Mouse (Mus musculus) testis, adult 2 months (tissue): ENCODE results near the gene Zfp628.

ENCODE experiments used
- CTCF ChIP-seq: fragments of 200-500 bp; IDR thresholded peaks from 2 replicates; pipeline ENCODE4 v1.5.1; 2012; ENCODE audit warnings: low read depth, mild to moderate bottlenecking, inconsistent platforms, low read length, moderate library complexity; ENCODE audit not compliant: control insufficient read depth, insufficient read depth, insufficient replicate concordance
- POLR2A ChIP-seq: fragments of 200-500 bp; IDR thresholded peaks from 2 replicates; pipeline ENCODE4 v1.6.1; 2012; ENCODE audit warnings: low read depth, mild to moderate bottlenecking, inconsistent platforms, low read length, moderate library complexity; ENCODE audit not compliant: control insufficient read depth

DNA sequence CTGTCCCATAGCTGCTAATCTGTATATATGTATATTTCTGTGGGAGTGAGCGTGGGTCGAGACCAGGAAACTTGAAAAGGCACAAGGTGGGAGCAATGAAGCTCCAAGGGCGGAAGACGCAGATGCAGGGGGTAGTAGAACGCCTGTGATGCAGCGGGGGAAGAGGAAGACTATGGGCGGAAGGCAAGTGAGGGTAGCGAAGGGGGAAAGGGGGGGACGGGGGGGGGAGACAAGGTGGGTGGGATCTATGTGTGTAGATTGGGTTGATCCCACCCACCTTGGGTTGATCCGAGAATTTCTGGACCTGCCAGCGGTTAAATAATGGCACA, 14.5 kb upstream of the Zfp628 start:
- TF ChIP-seq CTCF (no peak), POLR2A (no peak)
